Mouse (Mus musculus) forebrain, embryonic 11.5 days (tissue): Measurements from ENCODE around the gene Btbd35f17. TPM values are rescaled to one million over a fixed set of nuclear protein-coding genes. Genes with fewer than 3 reads are reported as not detected.
"Not testable (repeated sequence)": the region's sequence is repeated elsewhere in the genome, so short reads cannot be mapped to it uniquely, and the experiment has no call there.

Source experiments
- ATAC-seq: fragments of 200-750 bp; cut with Nextera tagmentation; replicated peaks from 2 replicates; pipeline ENCODE4 v1.8.0; 2017; ENCODE audit warnings: moderate TSS enrichment; ENCODE audit not compliant: low FRiP score
- DNase-seq: peaks from one replicate; pipeline ENCODE4 v3.0.0-alpha.2; 2017; ENCODE audit warnings: low spot score
- H3K27ac ChIP-seq: fragments of 300-500 bp; sonication (generic); 2 replicates; pipeline ENCODE4 v1.5.1; 2014; ENCODE audit warnings: low read depth, low read length
- H3K27me3 ChIP-seq: fragments of 300-500 bp; sonication (generic); 2 replicates; pipeline ENCODE4 v1.6.1; 2014; ENCODE audit warnings: mild to moderate bottlenecking, low read length, mixed read lengths; ENCODE audit not compliant: control insufficient read depth, insufficient read depth
- H3K36me3 ChIP-seq: fragments of 300-500 bp; sonication (generic); 2 replicates; pipeline ENCODE4 v1.6.1; 2014; ENCODE audit warnings: mild to moderate bottlenecking, low read length, moderate library complexity, mixed read lengths; ENCODE audit not compliant: control insufficient read depth, insufficient read depth
- H3K4me1 ChIP-seq: fragments of 300-500 bp; sonication (generic); replicated peaks from 2 replicates; pipeline ENCODE4 v1.6.1; 2014; ENCODE audit warnings: low read length, mixed read lengths; ENCODE audit not compliant: control insufficient read depth, insufficient read depth
- H3K4me2 ChIP-seq: fragments of 300-500 bp; sonication (generic); 2 replicates; pipeline ENCODE4 v1.6.1; 2014; ENCODE audit warnings: low read depth, mild to moderate bottlenecking, low read length, moderate library complexity, mixed read lengths; ENCODE audit not compliant: severe bottlenecking
- H3K4me3 ChIP-seq: fragments of 300-500 bp; sonication (generic); 2 replicates; pipeline ENCODE4 v1.5.1; 2014; ENCODE audit warnings: low read depth, low read length
- H3K9ac ChIP-seq: fragments of 300-500 bp; sonication (generic); 2 replicates; pipeline ENCODE4 v1.6.1; 2014; ENCODE audit warnings: low read length
- H3K9me3 ChIP-seq: fragments of 300-500 bp; sonication (generic); 2 replicates; pipeline ENCODE4 v1.6.1; 2016; ENCODE audit warnings: low read length, mixed read lengths; ENCODE audit not compliant: control insufficient read depth
- WGBS: fragments of 180-500 bp; shearing (Covaris S2); extraction: QIAGEN DNeasy Blood & Tissue Kit; methylation state at CpG from one replicate; pipeline ENCODE4 v1.1.7; 2014; 5-methylcytosine and 5-hydroxymethylcytosine counted together
- polyA plus RNA-seq: library from polyadenylated mRNA; unstranded; fragments of >200 nt; fragmentation: Nextera tagmentation; extraction: Ambion mirVana; gene quantifications from 2 replicates; pipeline ENCODE4 v1.2.1, GENCODE M21; 2014

Gene Btbd35f17
- polyA plus RNA-seq: not detected in 2 replicates

DNA sequence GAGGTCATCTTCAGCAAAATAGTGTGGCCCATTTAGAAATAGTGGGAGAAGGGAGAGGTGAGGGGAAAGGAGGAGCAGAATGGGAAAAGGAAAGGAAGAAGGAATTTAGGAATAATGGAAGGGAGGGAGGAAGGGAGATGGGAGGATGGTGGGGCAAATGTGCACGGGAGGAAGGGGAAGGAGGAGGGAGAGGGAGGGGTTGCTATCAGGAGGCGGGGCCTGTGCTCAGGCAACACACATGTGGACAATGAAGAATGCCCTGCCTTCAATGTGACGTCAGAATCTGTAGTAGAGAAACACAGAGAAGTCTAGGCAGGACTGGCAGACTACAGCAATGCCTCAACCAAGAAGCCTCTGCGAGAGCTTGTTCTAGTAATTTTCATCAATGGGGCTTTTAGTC lies at the start of gene Btbd35f17:
Btbd35f17 (plus strand) TSS at position 301 of the 400 bp plus-strand sequence.
- H3K27me3 ChIP-seq, H3K27ac ChIP-seq, H3K9me3 ChIP-seq, H3K9ac ChIP-seq, H3K4me3 ChIP-seq, H3K36me3 ChIP-seq, H3K4me1 ChIP-seq, H3K4me2 ChIP-seq, ATAC-seq, DNase-seq: not testable (repeated sequence)
- WGBS: 91% methylated on average over 1 of the region's 4 CpGs

Other genes with a start within 250 kb of the Btbd35f17 start
- gene Btbd35f28, start 174.1 kb upstream of the Btbd35f17 start, polyA plus RNA-seq: not detected in 2 replicates
- gene Btbd35f20, start 79.4 kb upstream of the Btbd35f17 start, polyA plus RNA-seq: not detected in 2 replicates